Mouse (Mus musculus): ENCODE measurements around the gene Actl10.

The Actl10 gene

GRCm38 (mm10) chr2:154583906-154584872, 32.6 kb downstream of the Actl10 start:
- DNase-seq = peak; percentile 77

- peak; percentile 38 for DNase-seq
Observed at GRCm38 (mm10) chr2:154584931-154585601, 33.5 kb downstream of the Actl10 start.

GRCm38 (mm10) chr2:154586405-154586804, 34.8 kb downstream of the Actl10 start:
- DNase-seq = no peak

GRCm38 (mm10) chr2:154589051-154589450, 37.5 kb downstream of the Actl10 start:
- DNase-seq = no peak

GRCm38 (mm10) chr2:154591239-154591638, 39.7 kb downstream of the Actl10 start:
- no peak for DNase-seq

GRCm38 (mm10) chr2:154593025-154593424, 41.4 kb downstream of the Actl10 start:
- DNase-seq = peak; percentile 23

- no peak for DNase-seq
Observed at GRCm38 (mm10) chr2:154595775-154596174, 44.2 kb downstream of the Actl10 start.

- no peak for DNase-seq
Observed at GRCm38 (mm10) chr2:154597399-154597798, 45.8 kb downstream of the Actl10 start.

GRCm38 (mm10) chr2:154600586-154600985, 49.0 kb downstream of the Actl10 start:
- DNase-seq = no peak

- DNase-seq = no peak
Observed at GRCm38 (mm10) chr2:154601324-154601723, 49.7 kb downstream of the Actl10 start.

Measured in cerebellum, adult 8-10 months (tissue).